In genomic region chr7:58919863-58920262, GRCm38 (mm10) we compare ENCODE assay signal across 32 mouse cellular contexts.
"Had no signal": no experiment of that assay in that cellular context is flagged by ENCODE, and none has a peak within 500 bp of the region (broad histone marks: within the 10 kb centered on the region; RNA-seq: fewer than 3 reads in every experiment).

No protein-coding gene starts in this region.

- ATAC-seq: hindbrain, embryonic 16.5 days; hindbrain, postnatal 0 days; inflammation-experienced regulatory T-cells, adult 6 months; intestine, embryonic 15.5 days; intestine, embryonic 16.5 days; intestine, postnatal 0 days had no signal

- H3K4me1 ChIP-seq: heart, embryonic 15.5 days; hindbrain, embryonic 10.5 days; hindbrain, embryonic 12.5 days; hindbrain, embryonic 13.5 days; hindbrain, embryonic 15.5 days; intestine, embryonic 15.5 days; kidney, embryonic 15.5 days had no signal

- H3K27ac ChIP-seq: heart, embryonic 15.5 days; hindbrain, embryonic 10.5 days; hindbrain, embryonic 12.5 days; hindbrain, embryonic 13.5 days; hindbrain, embryonic 14.5 days; hindbrain, embryonic 15.5 days; hindbrain, postnatal 0 days; intestine, embryonic 15.5 days; kidney, embryonic 15.5 days; kidney, postnatal 0 days; layer of hippocampus, adult 2 months; left cerebral cortex, adult 2 months had no signal

- H3K4me2 ChIP-seq: heart, embryonic 15.5 days; hindbrain, embryonic 12.5 days; hindbrain, embryonic 13.5 days; hindbrain, embryonic 14.5 days; hindbrain, embryonic 15.5 days; intestine, embryonic 15.5 days; kidney, embryonic 15.5 days had no signal

- DNase-seq: heart, postnatal 10 days; heart, postnatal 14 days; heart, postnatal 36 days; heart, postnatal 4 days; kidney, adult 11 months; kidney, adult 18-20 months; kidney, adult 2 months; kidney, adult 8-10 months; kidney, adult 9 months; kidney, postnatal 10 days; kidney, postnatal 14 days; kidney, postnatal 25 days; kidney, postnatal 36 days; kidney, postnatal 4 days; layer of hippocampus, adult 9-11 months; layer of hippocampus, postnatal 36 days had no signal

- H3K36me3 ChIP-seq: heart, embryonic 15.5 days; hindbrain, embryonic 10.5 days; hindbrain, embryonic 12.5 days; hindbrain, embryonic 13.5 days; hindbrain, embryonic 15.5 days; intestine, embryonic 15.5 days; kidney, embryonic 15.5 days had no signal

- H3K9me3 ChIP-seq: heart, embryonic 15.5 days; hindbrain, embryonic 10.5 days; hindbrain, embryonic 12.5 days; hindbrain, embryonic 13.5 days; hindbrain, embryonic 15.5 days; intestine, embryonic 15.5 days; kidney, embryonic 15.5 days had no signal

- H3K9ac ChIP-seq: heart, embryonic 15.5 days; hindbrain, embryonic 12.5 days; hindbrain, embryonic 13.5 days; hindbrain, embryonic 14.5 days; hindbrain, embryonic 15.5 days; intestine, embryonic 15.5 days; kidney, embryonic 15.5 days had no signal

- H3K27me3 ChIP-seq: heart, embryonic 15.5 days; hindbrain, embryonic 12.5 days; hindbrain, embryonic 13.5 days; hindbrain, embryonic 15.5 days; intestine, embryonic 15.5 days; kidney, embryonic 15.5 days had no signal

- H3K4me3 ChIP-seq: heart, embryonic 15.5 days; hindbrain, embryonic 10.5 days; hindbrain, embryonic 12.5 days; hindbrain, embryonic 13.5 days; hindbrain, embryonic 15.5 days; intestine, embryonic 15.5 days; kidney, embryonic 15.5 days; layer of hippocampus, adult 2 months; left cerebral cortex, adult 2 months had no signal
